Mouse (Mus musculus) hindbrain, embryonic 14.5 days (tissue): ENCODE measurements at regions not wholly inside any gene's neighbourhood (a gene's known extent, or its start where the extent isn't known, plus 50 kb on each side); places are given as distances from the start of the nearest gene placed in this dataset. TPM values are rescaled to one million over a fixed set of nuclear protein-coding genes. Genes with fewer than 3 reads are reported as not detected.

Experiments
- ATAC-seq: fragments of 200-750 bp; cut with Nextera tagmentation; 2 replicates; pipeline ENCODE4 v1.8.0; 2017; ENCODE audit warnings: moderate number of reproducible peaks, mild to moderate bottlenecking, moderate TSS enrichment, moderate library complexity; ENCODE audit not compliant: low FRiP score
- DNase-seq: peaks from one replicate; pipeline ENCODE4 v3.0.0-alpha.2; 2015; ENCODE audit warnings: low spot score
- H3K27ac ChIP-seq: fragments of 300-500 bp; sonication (generic); 2 replicates; pipeline ENCODE4 v1.5.1; 2014; ENCODE audit warnings: mild to moderate bottlenecking, moderate library complexity
- H3K27me3 ChIP-seq: fragments of 300-500 bp; sonication (generic); 2 replicates; pipeline ENCODE4 v1.6.1; 2014; ENCODE audit warnings: mild to moderate bottlenecking, low read length, mixed read lengths; ENCODE audit not compliant: control insufficient read depth, insufficient read depth
- H3K36me3 ChIP-seq: fragments of 300-500 bp; sonication (generic); replicated peaks from 2 replicates; pipeline ENCODE4 v1.6.1; 2014; ENCODE audit not compliant: control insufficient read depth, insufficient read depth
- H3K4me1 ChIP-seq: fragments of 300-500 bp; sonication (generic); replicated peaks from 2 replicates; pipeline ENCODE4 v1.6.1; 2014; ENCODE audit warnings: antibody characterized with exemption, low read length, mixed read lengths; ENCODE audit not compliant: control insufficient read depth, insufficient read depth
- H3K4me2 ChIP-seq: fragments of 300-500 bp; sonication (generic); replicated peaks from 2 replicates; pipeline ENCODE4 v1.6.1; 2014; ENCODE audit warnings: mild to moderate bottlenecking, moderate library complexity
- H3K4me3 ChIP-seq: fragments of 300-500 bp; sonication (generic); replicated peaks from 2 replicates; pipeline ENCODE4 v1.5.1; 2014; ENCODE audit warnings: mild to moderate bottlenecking, low read length
- H3K9ac ChIP-seq: fragments of 300-500 bp; sonication (generic); 2 replicates; pipeline ENCODE4 v1.6.1; 2014
- H3K9me3 ChIP-seq: fragments of 300-500 bp; sonication (generic); 2 replicates; pipeline ENCODE4 v1.6.1; 2016; ENCODE audit warnings: low read length; ENCODE audit not compliant: control insufficient read depth
- WGBS: fragments of 180-500 bp; shearing (Covaris S2); extraction: QIAGEN DNeasy Blood & Tissue Kit; methylation state at CpG from one replicate; pipeline ENCODE4 v1.1.7; 2014; 5-methylcytosine and 5-hydroxymethylcytosine counted together
- microRNA-seq: library from miRNA; unstranded; fragments of <30 nt; microRNA quantifications from one replicate; pipeline ENCODE4, GENCODE M21; 2016

DNA sequence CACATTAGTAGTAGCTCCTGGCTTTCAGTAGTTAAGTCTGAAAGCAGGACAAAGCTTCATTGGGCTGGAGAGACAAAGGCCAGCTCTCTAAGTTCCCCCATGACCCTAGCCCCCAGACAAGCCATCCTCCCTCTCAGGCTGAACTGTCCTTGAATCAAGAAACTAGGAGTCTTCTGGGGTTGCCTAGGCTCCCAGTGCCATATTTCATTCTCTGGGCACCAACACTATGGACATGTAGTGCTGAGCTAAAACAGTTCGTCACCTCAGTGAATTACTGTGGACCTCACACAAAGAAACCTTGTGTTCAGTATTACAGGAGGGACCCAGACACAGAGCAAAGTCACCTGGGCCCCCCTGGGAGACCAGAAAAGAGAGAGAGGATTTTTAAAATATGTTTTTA is 91.7 kb upstream of the Nsun2 start:
- no peak for ATAC-seq
- no peaks in the 10 kb centered on the region for H3K36me3 ChIP-seq
- H3K9ac ChIP-seq = no peak overlapping the region
- no peaks in the 10 kb centered on the region for H3K4me1 ChIP-seq
- no peak for DNase-seq
- H3K9me3 ChIP-seq = no peaks in the 10 kb centered on the region
- no peak overlapping the region for H3K4me2 ChIP-seq
- WGBS = 61% methylated on average over 1 of the region's 1 CpGs
- H3K27ac ChIP-seq = no peak overlapping the region
- H3K27me3 ChIP-seq = no peaks in the 10 kb centered on the region
- H3K4me3 ChIP-seq = no peak overlapping the region

DNA sequence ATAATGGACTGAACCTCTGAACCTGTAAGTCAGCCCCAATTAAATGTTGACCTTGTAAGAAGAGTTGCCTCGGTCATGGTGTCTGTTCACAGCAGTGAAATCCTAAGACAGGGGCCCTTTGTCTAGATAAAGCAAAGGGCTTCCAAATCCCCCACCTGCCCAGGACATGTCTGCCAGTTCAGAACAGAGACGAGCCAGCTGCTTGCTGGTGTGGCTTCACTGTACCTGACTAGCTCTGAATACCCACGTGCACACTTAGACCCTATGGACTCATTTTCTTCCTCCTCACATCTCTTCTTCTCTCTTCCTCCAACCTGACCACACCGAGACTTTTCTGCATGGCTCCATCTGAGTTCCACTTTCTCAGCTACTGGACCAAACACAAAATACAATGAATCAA is 87.9 kb upstream of the Nsun2 start:
- Histone ChIP-seq H3K27me3 (no peaks in the 10 kb centered on the region), H3K9ac (no peak overlapping the region), H3K4me2 (no peak overlapping the region), H3K4me3 (no peak overlapping the region), H3K27ac (no peak overlapping the region), H3K36me3 (no peaks in the 10 kb centered on the region), H3K4me1 (no peaks in the 10 kb centered on the region), H3K9me3 (no peaks in the 10 kb centered on the region)
- DNase-seq (no peak), ATAC-seq (no peak)
- WGBS = 81% methylated on average over 4 of the region's 4 CpGs

Small RNA genes lying in the stretch of these regions (microRNA-seq; reads per million reads assigned to microRNA genes)
- not detected for gene Gm44375
